Mouse (Mus musculus) embryonic facial prominence, embryonic 12.5 days (tissue): ENCODE results near the gene Slco4c1. TPM values are rescaled to one million over a fixed set of nuclear protein-coding genes. Genes with fewer than 3 reads are reported as not detected.

Source experiments
- ATAC-seq: fragments of 200-750 bp; cut with Nextera tagmentation; 2 replicates; pipeline ENCODE4 v1.8.0; 2017; ENCODE audit not compliant: insufficient number of reproducible peaks, insufficient read depth, low FRiP score, low TSS enrichment
- H3K27ac ChIP-seq: fragments of 300-500 bp; sonication (generic); 2 replicates; pipeline ENCODE4 v1.5.1; 2016; ENCODE audit warnings: mild to moderate bottlenecking
- H3K27me3 ChIP-seq: fragments of 300-500 bp; sonication (generic); 2 replicates; pipeline ENCODE4 v1.6.1; 2016; ENCODE audit warnings: mild to moderate bottlenecking, moderate library complexity
- H3K36me3 ChIP-seq: fragments of 300-500 bp; sonication (generic); 2 replicates; pipeline ENCODE4 v1.6.1; 2016; ENCODE audit warnings: mild to moderate bottlenecking
- H3K4me1 ChIP-seq: fragments of 300-500 bp; sonication (generic); 2 replicates; pipeline ENCODE4 v1.6.1; 2016
- H3K4me2 ChIP-seq: fragments of 300-500 bp; sonication (generic); replicated peaks from 2 replicates; pipeline ENCODE4 v1.6.1; 2016; ENCODE audit warnings: mild to moderate bottlenecking, moderate library complexity
- H3K4me3 ChIP-seq: fragments of 300-500 bp; sonication (generic); 2 replicates; pipeline ENCODE4 v1.5.1; 2016; ENCODE audit warnings: mild to moderate bottlenecking
- H3K9ac ChIP-seq: fragments of 300-500 bp; sonication (generic); 2 replicates; pipeline ENCODE4 v1.6.1; 2016; ENCODE audit warnings: mild to moderate bottlenecking, moderate library complexity
- H3K9me3 ChIP-seq: fragments of 300-500 bp; sonication (generic); 2 replicates; pipeline ENCODE4 v1.6.1; 2016; ENCODE audit warnings: mild to moderate bottlenecking, moderate library complexity
- WGBS: fragments of 180-500 bp; shearing (Covaris S2); methylation state at CpG from one replicate; pipeline ENCODE4 v1.1.7; 2016; 5-methylcytosine and 5-hydroxymethylcytosine counted together
- polyA plus RNA-seq: library from polyadenylated mRNA; unstranded; fragments of >200 nt; fragmentation: Nextera tagmentation; extraction: Ambion mirVana; gene quantifications from 2 replicates; pipeline ENCODE4 v1.2.1, GENCODE M21; 2016

Slco4c1 gene
- polyA plus RNA-seq, 1 experiment from 2014 or later = 1.0 TPM

- H3K27me3 ChIP-seq = no peaks in the 10 kb centered on the region
- ATAC-seq = no peak
- no peak overlapping the region for H3K27ac ChIP-seq
- no peaks in the 10 kb centered on the region for H3K36me3 ChIP-seq
- 29% methylated on average over 1 of the region's 1 CpGs for WGBS
- H3K4me3 ChIP-seq = no peak overlapping the region
- H3K4me2 ChIP-seq = no peak overlapping the region
- H3K9me3 ChIP-seq = no peaks in the 10 kb centered on the region
- no peak overlapping the region for H3K9ac ChIP-seq
- no peaks in the 10 kb centered on the region for H3K4me1 ChIP-seq
Measured at GRCm38 (mm10) chr1:96766535-96766934, 105.4 kb downstream of the Slco4c1 start.
